Mouse (Mus musculus) lung, adult 2 months (tissue): ENCODE measurements at regions not wholly inside any gene's neighbourhood (a gene's known extent, or its start where the extent isn't known, plus 50 kb on each side); places are given as distances from the start of the nearest gene placed in this dataset.
"Not testable (repeated sequence)": the region's sequence is repeated elsewhere in the genome, so short reads cannot be mapped to it uniquely, and the experiment has no call there.

Source experiments
- DNase-seq: peaks from one replicate; pipeline ENCODE4 v3.0.0; 2022
- H3K4me1 ChIP-seq: fragments of 200-500 bp; 2 replicates; pipeline ENCODE4 v1.6.1; 2011; ENCODE audit warnings: low read length; ENCODE audit not compliant: control insufficient read depth, insufficient read depth
- H3K4me3 ChIP-seq: fragments of 200-500 bp; replicated peaks from 2 replicates; pipeline ENCODE3; 2011; ENCODE audit warnings: low read depth, mild to moderate bottlenecking, control low read depth, low read length; ENCODE audit errors: extremely low read depth
- CTCF ChIP-seq: fragments of 200-500 bp; IDR thresholded peaks from 2 replicates; pipeline ENCODE4 v1.5.1; 2011; ENCODE audit warnings: mild to moderate bottlenecking, low read length, control low read depth; ENCODE audit not compliant: insufficient read depth
- POLR2A ChIP-seq: fragments of 200-500 bp; IDR thresholded peaks from 2 replicates; pipeline ENCODE4 v1.6.1; 2011; ENCODE audit warnings: low read depth, mild to moderate bottlenecking, control low read depth, low read length, borderline replicate concordance; ENCODE audit errors: extremely low read depth
- WGBS: fragments of 180-500 bp; shearing (Covaris S2); methylation state at CpG from one replicate; pipeline ENCODE4 v1.1.7; 2018; 5-methylcytosine and 5-hydroxymethylcytosine counted together

- Histone ChIP-seq H3K4me3 (no peak overlapping the region), H3K4me1 (no peaks in the 10 kb centered on the region)
- DNase-seq = no peak
- 68% methylated on average over 4 of the region's 4 CpGs for WGBS
- TF ChIP-seq POLR2A (no peak), CTCF (no peak)
These were observed 56.5 kb upstream of the Pdk3 start for GRCm38 (mm10) chrX:93888480-93888879.

- no peak for DNase-seq
- 71% methylated on average over 8 of the region's 8 CpGs for WGBS
- Histone ChIP-seq H3K4me3 (no peak overlapping the region), H3K4me1 (no peaks in the 10 kb centered on the region)
- no peak for TF ChIP-seq POLR2A
- TF ChIP-seq CTCF = no peak
These were observed 57.0 kb upstream of the Pdk3 start for GRCm38 (mm10) chrX:93888966-93889365.

GRCm38 (mm10) chrX:93889394-93890042 lies 57.5 kb upstream of the Pdk3 start:
- WGBS = 32% methylated on average over 13 of the region's 13 CpGs
- TF ChIP-seq POLR2A = no peak
- peak; percentile 68 for TF ChIP-seq CTCF
- DNase-seq = peak; percentile 59
- peak overlapping the region; percentile 50 for H3K4me3 ChIP-seq
- H3K4me1 ChIP-seq = no peaks in the 10 kb centered on the region

GRCm38 (mm10) chrX:93896838-93897820 lies 65.1 kb upstream of the Pdk3 start:
- 46% methylated on average over 5 of the region's 5 CpGs for WGBS
- H3K4me3 ChIP-seq = no peak overlapping the region
- DNase-seq = no peak
- no peaks in the 10 kb centered on the region for H3K4me1 ChIP-seq
- TF ChIP-seq CTCF (no peak), POLR2A (no peak)

- DNase-seq = no peak
- Histone ChIP-seq H3K4me3 (no peak overlapping the region), H3K4me1 (no peaks in the 10 kb centered on the region)
- TF ChIP-seq CTCF = no peak
- TF ChIP-seq POLR2A = no peak
These were observed 65.2 kb upstream of the AU015836 start for GRCm38 (mm10) chrX:93903209-93903608.

- TF ChIP-seq CTCF = no peak
- no peak for TF ChIP-seq POLR2A
- WGBS = 66% methylated on average over 5 of the region's 5 CpGs
- DNase-seq = no peak
- H3K4me1 ChIP-seq = no peaks in the 10 kb centered on the region
- no peak overlapping the region for H3K4me3 ChIP-seq
These were observed 62.9 kb upstream of the AU015836 start for GRCm38 (mm10) chrX:93905531-93905930.

GRCm38 (mm10) chrX:93911087-93911840 lies 57.2 kb upstream of the AU015836 start:
- Histone ChIP-seq H3K4me3 (no peak overlapping the region), H3K4me1 (no peaks in the 10 kb centered on the region)
- WGBS = 37% methylated on average over 21 of the region's 21 CpGs
- TF ChIP-seq POLR2A (no peak), CTCF (peak; percentile 68)
- DNase-seq = peak; percentile 23

- TF ChIP-seq POLR2A (no peak), CTCF (no peak)
- no peaks in the 10 kb centered on the region for H3K4me1 ChIP-seq
- no peak for DNase-seq
- H3K4me3 ChIP-seq = no peak overlapping the region
These were observed 52.9 kb upstream of the AU015836 start for GRCm38 (mm10) chrX:93915548-93915947.

GRCm38 (mm10) chrX:93917367-93917766 lies 51.1 kb upstream of the AU015836 start:
- DNase-seq, H3K4me3 ChIP-seq: not testable (repeated sequence)
- WGBS = 68% methylated on average over 3 of the region's 3 CpGs

More at GRCm38 (mm10) chrX:93917367-93917766, 51.1 kb upstream of the AU015836 start:
- not testable (repeated sequence) for H3K4me1 ChIP-seq
